Mouse (Mus musculus) spleen, postnatal 36 days (tissue): ENCODE measurements around the gene Kel.

Experiments used
- DNase-seq, 2 experiments: peaks; one replicate each; pipeline ENCODE4 v3.0.0; 2022; ENCODE audit warnings: low spot score in 2 of 2, mixed read lengths in 1 of 2

The Kel gene

GRCm38 (mm10) chr6:41646220-41646619 is 57.9 kb downstream of the Kel start:
- DNase-seq: no peak

GRCm38 (mm10) chr6:41643227-41643626 is 60.9 kb downstream of the Kel start:
- DNase-seq: no peak

GRCm38 (mm10) chr6:41642765-41643164 is 61.4 kb downstream of the Kel start:
- DNase-seq: no peak

DNA sequence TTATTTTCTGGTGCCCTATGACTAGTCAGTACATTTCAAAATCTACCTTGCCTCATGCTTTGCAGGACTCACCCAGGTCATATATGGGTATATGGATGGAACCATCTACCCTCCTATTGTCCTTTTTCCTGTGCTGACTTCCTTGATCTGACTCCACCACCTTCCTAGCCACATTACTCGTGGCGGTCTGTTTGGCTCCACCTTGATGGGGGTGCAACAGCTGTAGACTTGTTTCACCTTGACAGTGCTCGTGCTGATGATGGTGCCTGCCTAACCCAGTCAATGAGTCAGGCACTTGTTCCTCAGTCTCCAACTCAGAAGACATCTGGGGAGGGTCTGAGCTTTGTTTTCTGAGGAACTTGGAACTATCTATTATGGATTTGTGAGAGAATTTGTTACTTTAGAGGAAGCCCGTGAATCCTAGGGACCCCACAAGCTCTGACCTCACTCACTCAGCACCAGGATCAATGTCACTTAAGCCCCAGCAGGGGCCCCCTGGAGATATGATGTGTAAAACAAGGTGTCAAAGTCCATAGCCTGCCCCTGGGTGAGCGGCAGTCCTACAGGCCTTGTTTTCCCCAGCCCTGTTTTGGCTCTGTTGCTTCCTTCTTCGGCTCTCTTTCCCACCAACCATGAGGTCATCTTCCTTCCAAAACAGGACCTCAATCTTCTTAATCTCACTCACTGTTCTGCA is 62.8 kb downstream of the Kel start:
- no peak for DNase-seq

DNA sequence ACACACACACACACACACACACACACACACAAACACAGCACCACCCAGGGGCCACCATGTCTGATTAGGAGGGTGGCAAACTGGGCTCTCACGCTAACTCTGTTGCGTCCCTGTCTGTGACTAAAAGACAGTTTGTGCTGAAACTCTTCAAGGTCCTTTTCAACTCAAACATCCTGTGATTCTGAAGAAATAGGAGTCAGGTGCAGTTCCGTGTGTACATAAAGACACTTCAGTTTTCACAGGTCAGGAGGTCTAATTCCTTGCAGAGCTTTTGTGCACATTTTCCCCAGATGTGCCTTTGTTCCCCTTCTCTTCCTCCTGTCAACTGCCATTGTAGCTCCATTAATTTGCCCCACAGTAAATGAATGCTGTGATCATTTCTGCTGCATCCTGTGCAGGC is 63.7 kb downstream of the Kel start:
- DNase-seq: no peak

GRCm38 (mm10) chr6:41637927-41638506 is 66.1 kb downstream of the Kel start:
- no peak for DNase-seq

GRCm38 (mm10) chr6:41637393-41637792 is 66.7 kb downstream of the Kel start:
- no peak for DNase-seq
